Mouse (Mus musculus) bone marrow macrophage, adult 2 months (primary cell): ENCODE measurements around the gene Zfp654.

Experiments
- CTCF ChIP-seq: IDR thresholded peaks from 2 replicates; pipeline ENCODE4 v1.5.1; 2012; ENCODE audit warnings: low read depth, mild to moderate bottlenecking, low read length, moderate library complexity
- POLR2A ChIP-seq: IDR thresholded peaks from 2 replicates; pipeline ENCODE4 v1.6.1; 2012; ENCODE audit warnings: mild to moderate bottlenecking, low read depth, low read length, borderline replicate concordance

- TF ChIP-seq CTCF (no peak), POLR2A (no peak)
These were observed 328 bp downstream of the Zfp654 start for GRCm38 (mm10) chr16:64851085-64851562.
